Mouse (Mus musculus) urinary bladder, postnatal 4 days (tissue): ENCODE results near the gene Lbh.

ENCODE experiments used
- DNase-seq, 2 experiments: peaks; one replicate each; pipeline ENCODE4 v3.0.0; 2021 to 2022; ENCODE audit warnings: low spot score in 2 of 2

The Lbh gene

GRCm38 (mm10) chr17:72968666-72969065 is 50.6 kb downstream of the Lbh start:
- no peak for DNase-seq

- no peak for DNase-seq
These were observed 52.6 kb downstream of the Lbh start for GRCm38 (mm10) chr17:72970631-72971161.

- DNase-seq = no peak
These were observed 54.9 kb downstream of the Lbh start for GRCm38 (mm10) chr17:72973041-72973440.

GRCm38 (mm10) chr17:72976258-72977231 is 58.4 kb downstream of the Lbh start:
- peak in 1 of 2 experiments; percentile 67 for DNase-seq

- DNase-seq = no peak
These were observed 59.5 kb downstream of the Lbh start for GRCm38 (mm10) chr17:72977616-72978015.

- DNase-seq = no peak
These were observed 64.1 kb downstream of the Lbh start for GRCm38 (mm10) chr17:72982156-72982555.

- DNase-seq = no peak
These were observed 65.4 kb downstream of the Lbh start for GRCm38 (mm10) chr17:72983471-72983870.

GRCm38 (mm10) chr17:72989025-72989424 is 70.9 kb downstream of the Lbh start:
- no peak for DNase-seq
